Mouse (Mus musculus) urinary bladder, postnatal 36 days (tissue): Measurements from ENCODE around the gene Hs3st3a1.

Experiments
- DNase-seq, 2 experiments: peaks; one replicate each; pipeline ENCODE4 v3.0.0; 2022; ENCODE audit warnings: low spot score in 2 of 2, mixed read lengths in 1 of 2

Gene Hs3st3a1

GRCm38 (mm10) chr11:64434611-64435545, at the start of gene Hs3st3a1:
Gene Hs3st3a1 (plus strand): TSS chr11:64435332.
- DNase-seq = peak; percentile 6 to 20

GRCm38 (mm10) chr11:64386333-64386732, 48.8 kb upstream of the Hs3st3a1 start:
- DNase-seq = no peak

- no peak for DNase-seq
Observed at GRCm38 (mm10) chr11:64396331-64396881, 38.7 kb upstream of the Hs3st3a1 start.

- DNase-seq = no peak
Observed at GRCm38 (mm10) chr11:64396949-64397348, 38.2 kb upstream of the Hs3st3a1 start.

- DNase-seq = no peak
Observed at GRCm38 (mm10) chr11:64397612-64398011, 37.5 kb upstream of the Hs3st3a1 start.

- DNase-seq = no peak
Observed at GRCm38 (mm10) chr11:64400534-64401093, 34.5 kb upstream of the Hs3st3a1 start.

GRCm38 (mm10) chr11:64418969-64419368, 16.2 kb upstream of the Hs3st3a1 start:
- DNase-seq = no peak

GRCm38 (mm10) chr11:64435546-64436411, 647 bp downstream of the Hs3st3a1 start:
- DNase-seq = peak in 1 of 2 experiments; percentile 2

GRCm38 (mm10) chr11:64436412-64436727, 1.2 kb downstream of the Hs3st3a1 start, which contains the start of gene F930015N05Rik:
Gene F930015N05Rik (minus strand): TSS chr11:64436653.
- no peak for DNase-seq

GRCm38 (mm10) chr11:64436791-64437298, 1.7 kb downstream of the Hs3st3a1 start:
- DNase-seq = no peak

GRCm38 (mm10) chr11:64437721-64438120, 2.6 kb downstream of the Hs3st3a1 start:
- DNase-seq = no peak

GRCm38 (mm10) chr11:64438909-64439308, 3.8 kb downstream of the Hs3st3a1 start:
- no peak for DNase-seq

- DNase-seq = no peak
Observed at GRCm38 (mm10) chr11:64442119-64442518, 7.0 kb downstream of the Hs3st3a1 start.

GRCm38 (mm10) chr11:64442701-64443100, 7.6 kb downstream of the Hs3st3a1 start:
- no peak for DNase-seq

- DNase-seq = no peak
Observed at GRCm38 (mm10) chr11:64445227-64445626, 10.1 kb downstream of the Hs3st3a1 start.

- DNase-seq = no peak
Observed at GRCm38 (mm10) chr11:64448586-64449315, 13.6 kb downstream of the Hs3st3a1 start.

GRCm38 (mm10) chr11:64461746-64462145, 26.6 kb downstream of the Hs3st3a1 start:
- DNase-seq = no peak

GRCm38 (mm10) chr11:64468737-64469136, 33.6 kb downstream of the Hs3st3a1 start:
- DNase-seq = no peak

GRCm38 (mm10) chr11:64470689-64471088, 35.6 kb downstream of the Hs3st3a1 start:
- DNase-seq = no peak

- no peak for DNase-seq
Observed at GRCm38 (mm10) chr11:64473679-64474078, 38.5 kb downstream of the Hs3st3a1 start.

- DNase-seq = no peak
Observed at GRCm38 (mm10) chr11:64481445-64481844, 46.3 kb downstream of the Hs3st3a1 start.
